Mouse (Mus musculus): ENCODE measurements around the gene Trem2.

- TF ChIP-seq GATA1 (IDR thresholded peaks at IDR 0.05; ENCODE audit: low read length) (no peak), TAL1 (IDR thresholded peaks at IDR 0.05; ENCODE audit: low read length) (no peak)
These were observed 39.7 kb downstream of the Trem2 start for GRCm38 (mm10) chr17:48385786-48386461.
